Mouse (Mus musculus) gastrocnemius, postnatal 10 days (tissue): ENCODE results near the gene Poldip2. TPM values are rescaled to one million over a fixed set of nuclear protein-coding genes. Genes with fewer than 3 reads are reported as not detected.

Source experiments
- DNase-seq: peaks from one replicate; pipeline ENCODE4 v3.0.0; 2021; ENCODE audit warnings: mixed read lengths
- total RNA-seq, 2 experiments: library from RNA; stranded (reverse); gene quantifications; 2 replicates each; pipeline ENCODE4 v1.2.3; 2021

Gene Poldip2
- total RNA-seq, 2 experiments from 2014 or later: 99.9 to 109 TPM

DNA sequence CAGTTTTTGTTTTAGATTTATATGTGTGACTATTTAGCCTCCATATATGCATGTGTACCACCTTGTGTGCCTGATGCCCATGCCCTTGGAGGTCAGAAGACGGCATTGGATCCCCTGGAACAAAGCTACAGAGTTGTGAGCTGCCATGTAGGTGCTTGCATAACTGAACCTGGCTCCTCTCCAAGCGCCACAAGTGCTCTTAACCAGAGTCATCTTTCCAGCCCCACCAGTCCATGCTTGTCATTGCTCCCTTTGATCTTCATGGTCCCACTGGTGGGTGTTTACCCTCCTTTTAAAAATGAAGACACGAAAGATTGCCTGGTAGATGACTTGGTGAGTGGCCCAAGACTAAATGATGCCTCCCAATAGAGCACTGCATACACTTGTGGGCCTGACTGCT is 28.4 kb downstream of the Poldip2 start:
- no peak for DNase-seq

DNA sequence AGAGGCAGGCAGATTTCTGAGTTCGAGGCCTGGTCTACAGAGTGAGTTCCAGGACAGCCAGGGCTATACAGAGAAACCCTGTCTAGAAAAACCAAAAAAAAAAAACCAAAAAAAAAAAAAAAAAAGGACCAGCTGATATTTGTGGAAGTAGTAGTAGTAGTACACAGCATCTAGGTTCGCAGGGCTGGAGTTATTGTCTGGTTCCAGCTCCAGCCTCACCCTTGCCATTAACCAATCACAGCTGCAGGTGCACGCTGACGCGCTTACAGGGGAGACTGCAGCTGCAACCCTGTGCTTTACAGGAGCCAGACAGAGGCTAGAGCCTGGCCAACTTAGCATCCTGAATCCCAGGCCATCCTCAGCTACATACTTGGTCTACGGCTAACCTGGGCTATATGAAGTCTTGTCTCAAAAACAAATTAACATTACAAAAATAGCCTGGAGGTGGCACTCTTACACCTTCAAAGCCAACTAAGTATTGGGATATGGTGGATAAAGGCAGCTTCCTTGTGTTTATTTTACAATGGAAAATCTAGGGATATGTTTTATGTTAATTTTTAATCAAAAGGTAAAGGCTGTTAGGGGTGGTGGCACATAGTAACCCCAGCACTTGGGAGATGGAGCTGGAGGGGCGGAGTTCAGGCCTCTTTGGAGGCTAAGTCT is 32.6 kb downstream of the Poldip2 start:
- no peak for DNase-seq

DNA sequence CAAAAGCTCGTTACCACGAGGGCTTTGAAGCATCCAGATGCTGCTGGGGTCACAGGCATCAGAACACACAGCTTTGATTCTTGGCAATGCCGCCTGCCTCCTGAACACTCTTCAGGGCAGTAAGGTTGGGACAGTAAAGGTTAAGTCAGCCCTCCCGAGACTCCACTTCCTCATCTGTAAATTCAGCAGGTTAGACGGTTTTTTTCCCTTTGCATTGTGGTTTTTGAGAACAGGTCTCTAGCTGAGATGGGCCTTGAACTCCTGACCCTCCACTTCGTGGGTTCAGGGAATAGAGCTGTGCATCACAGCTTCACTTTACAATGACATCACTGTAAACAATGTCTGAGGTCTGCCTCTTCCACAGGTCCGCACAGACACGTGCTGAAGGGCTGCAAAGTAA is 33.2 kb downstream of the Poldip2 start:
- DNase-seq: no peak

DNA sequence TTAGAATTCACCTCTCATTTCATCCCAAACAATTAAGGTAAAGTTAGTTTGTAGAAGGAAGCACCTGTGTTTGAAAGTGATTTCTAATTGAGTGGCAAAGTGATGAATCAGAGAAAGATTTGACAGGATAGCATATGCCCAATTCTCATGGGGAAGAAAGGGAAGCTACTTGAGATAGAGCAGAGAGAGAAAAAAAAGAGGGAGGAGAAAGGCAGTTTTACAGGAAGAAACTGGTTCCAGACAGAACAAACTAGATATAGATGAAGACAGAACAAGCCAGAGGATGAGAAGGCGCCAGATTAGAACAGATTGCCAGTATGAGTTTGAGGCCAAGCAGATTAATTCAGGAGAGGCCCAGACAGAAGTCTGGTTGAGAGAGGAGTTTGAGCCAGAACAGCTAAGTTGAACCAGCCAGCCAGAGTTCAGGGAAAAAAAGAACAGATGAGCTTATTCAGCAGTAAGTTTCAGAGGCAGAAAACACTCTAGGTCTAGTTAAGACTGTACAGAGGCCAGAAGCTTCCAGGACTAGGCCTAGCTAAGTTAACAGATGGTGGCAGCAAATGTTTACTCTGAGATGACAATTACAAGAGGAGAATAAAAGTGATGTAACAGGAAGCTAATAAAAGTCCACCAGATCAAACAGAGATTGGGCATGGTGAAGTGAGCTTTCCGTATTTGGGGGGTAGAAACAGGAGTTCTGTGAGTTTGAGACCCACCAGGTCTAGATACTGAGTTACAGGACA is 35.9 kb downstream of the Poldip2 start:
- no peak for DNase-seq

DNA sequence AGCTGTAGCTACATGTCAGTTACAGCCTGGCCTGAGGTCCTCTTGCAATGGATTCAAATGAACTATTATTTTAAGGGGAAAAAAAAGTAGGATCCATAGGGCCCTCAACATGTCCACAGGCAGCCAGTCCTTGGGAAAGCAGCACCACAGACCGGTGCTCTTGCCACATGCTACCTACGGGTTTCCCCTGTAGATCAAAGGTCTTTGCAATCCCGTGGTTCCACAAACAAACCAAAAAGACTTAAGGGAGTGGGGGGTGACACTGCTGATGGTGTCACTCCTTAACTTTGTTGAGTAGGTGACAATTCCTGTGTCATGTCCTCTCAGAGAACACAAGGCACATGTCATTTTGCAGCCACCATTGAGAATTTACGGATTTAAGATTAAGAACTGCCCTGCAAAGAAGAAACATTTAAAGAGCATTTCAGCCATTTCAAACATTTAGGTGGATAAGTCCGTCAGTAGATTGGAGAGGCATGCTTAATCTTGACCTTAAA is 37.5 kb downstream of the Poldip2 start:
- no peak for DNase-seq

DNA sequence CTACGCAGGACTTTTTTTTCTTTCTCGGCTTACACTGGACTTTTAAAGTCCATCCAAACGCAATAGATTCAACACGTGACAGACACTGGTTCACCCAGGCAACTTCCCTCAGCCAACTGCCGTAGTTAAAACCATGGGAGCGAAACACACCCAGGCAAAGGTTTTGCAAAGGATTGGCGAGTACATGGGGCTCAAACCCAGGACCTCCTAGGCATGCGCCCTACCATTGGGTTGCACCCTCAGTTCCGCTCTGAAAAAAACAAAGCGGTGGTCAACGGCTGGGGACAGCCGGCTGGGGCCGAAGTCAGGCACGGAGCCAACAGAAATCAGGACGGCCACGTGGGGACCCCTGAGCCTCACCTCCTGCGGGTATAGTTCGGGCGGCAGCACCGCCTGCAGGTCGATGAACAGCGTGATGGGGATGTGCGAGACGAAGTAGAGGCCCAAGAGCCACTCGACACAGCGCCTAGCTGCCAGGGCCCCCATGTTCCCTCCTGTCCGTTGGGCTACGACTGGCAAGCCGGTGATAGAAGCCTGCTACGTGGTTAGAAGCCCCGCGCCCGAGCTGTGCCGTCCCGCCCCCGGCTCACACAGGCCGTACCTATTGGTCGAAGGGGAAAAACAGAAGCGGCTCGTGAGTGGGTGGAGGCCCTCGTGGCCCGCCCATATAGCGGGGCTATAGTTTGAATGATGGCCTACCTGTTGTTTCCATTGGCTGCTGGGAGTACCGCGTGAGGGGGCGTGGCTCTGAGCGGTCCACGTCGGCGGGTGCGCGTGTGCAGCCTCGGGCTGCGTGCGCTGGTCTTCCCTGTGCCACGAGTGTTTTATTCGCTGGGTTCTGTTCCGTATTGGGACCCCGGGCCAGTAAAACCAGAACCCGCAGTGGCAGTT is 38.4 kb downstream of the Poldip2 start, which contains the start of gene Tmem97:
Gene Tmem97, minus strand, starts transcription at position 610 of the 891 bp plus-strand sequence.
- peak; percentile 89 for DNase-seq

DNA sequence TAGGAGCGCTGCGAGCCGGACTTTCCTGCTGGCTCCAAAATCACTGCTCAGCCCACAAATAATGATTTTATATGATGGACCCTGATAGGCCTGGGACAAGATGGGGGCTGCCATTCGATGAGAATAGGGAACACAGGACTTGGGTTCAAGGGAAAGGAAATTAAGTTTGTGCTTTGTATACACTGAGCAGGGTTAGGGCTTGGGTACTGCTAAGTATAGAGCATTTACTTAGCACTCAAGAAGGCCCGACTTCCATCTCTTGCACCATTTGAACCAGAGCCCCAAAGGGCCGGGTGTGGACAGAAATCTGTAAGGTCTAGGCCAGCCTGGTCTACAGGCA is 39.0 kb downstream of the Poldip2 start:
- no peak for DNase-seq

DNA sequence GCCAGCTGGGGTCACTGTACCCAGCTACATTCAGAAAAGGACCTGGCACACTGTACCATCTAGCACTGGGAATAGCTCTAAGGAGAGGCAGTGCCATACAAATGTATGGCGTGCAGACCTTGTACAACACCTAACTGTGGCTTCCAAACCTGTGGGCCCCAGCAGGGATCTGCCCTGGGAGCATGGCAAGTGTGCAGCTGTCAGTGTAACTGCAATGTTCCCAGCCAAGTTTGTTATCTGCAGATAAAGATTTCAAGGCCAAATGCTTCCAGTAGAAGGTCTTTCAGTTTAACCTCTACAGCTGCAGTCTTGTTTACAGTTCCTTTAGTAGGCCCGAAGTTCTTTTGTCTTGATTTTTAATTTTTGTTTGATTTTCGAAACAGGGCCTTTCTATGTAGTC is 43.6 kb downstream of the Poldip2 start:
- no peak for DNase-seq

DNA sequence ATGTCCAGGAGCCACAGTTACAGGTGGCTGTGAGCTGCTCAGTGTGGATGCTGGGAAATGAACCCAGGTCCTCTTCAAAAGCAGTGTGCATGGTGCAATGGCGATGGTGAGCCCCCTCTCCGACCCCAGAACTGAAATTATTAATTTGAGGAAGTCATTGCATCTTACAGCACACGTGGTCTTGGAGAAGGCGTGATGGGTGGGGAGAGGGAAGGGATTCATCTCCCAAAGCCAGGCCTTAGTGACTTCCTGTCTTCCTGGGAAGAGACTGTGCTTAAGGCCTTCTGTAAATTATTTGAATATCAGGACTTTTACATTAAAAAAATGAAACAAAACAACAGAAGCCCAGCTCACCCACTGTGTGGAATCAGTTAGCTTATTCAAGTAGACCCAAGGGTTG is 44.1 kb downstream of the Poldip2 start:
- no peak for DNase-seq

DNA sequence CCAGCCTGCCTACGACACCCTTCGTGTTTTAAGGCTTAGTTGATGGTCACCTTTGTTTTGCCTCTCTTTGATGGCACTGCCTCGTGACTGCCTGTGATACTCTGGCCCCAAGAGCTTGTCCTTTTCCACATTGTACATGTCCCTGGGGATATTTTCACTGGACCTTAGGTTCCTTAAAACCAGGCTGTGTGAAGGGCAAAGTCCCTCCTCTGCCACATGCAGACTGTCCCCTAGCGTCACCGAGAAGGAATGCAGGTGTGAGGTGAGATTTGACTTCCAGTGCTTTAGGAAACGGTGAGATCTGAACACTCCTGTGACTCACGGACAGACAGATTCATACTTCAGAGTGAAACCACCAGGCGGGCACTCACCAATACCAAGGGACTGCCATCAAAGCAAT is 45.2 kb downstream of the Poldip2 start:
- no peak for DNase-seq

DNA sequence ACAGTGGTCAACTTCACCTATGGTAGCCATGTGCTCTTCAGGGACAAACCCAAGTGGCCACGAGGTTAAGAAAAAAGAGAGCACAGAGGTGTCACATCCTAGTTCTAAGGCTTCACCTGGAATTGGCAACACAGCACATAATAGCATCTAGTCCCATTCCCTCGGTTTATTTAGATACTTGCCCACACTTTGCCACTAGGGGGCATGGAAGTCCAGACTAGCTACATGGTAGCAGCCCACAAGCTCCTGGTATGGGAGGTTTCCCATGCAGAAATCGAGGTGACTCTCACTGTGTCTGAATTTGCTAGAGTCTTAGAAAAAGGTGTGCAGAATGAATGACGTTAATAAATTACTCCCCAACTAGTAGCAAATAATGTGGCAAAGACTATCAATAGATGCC is 48.5 kb downstream of the Poldip2 start:
- DNase-seq: peak; percentile 45

DNA sequence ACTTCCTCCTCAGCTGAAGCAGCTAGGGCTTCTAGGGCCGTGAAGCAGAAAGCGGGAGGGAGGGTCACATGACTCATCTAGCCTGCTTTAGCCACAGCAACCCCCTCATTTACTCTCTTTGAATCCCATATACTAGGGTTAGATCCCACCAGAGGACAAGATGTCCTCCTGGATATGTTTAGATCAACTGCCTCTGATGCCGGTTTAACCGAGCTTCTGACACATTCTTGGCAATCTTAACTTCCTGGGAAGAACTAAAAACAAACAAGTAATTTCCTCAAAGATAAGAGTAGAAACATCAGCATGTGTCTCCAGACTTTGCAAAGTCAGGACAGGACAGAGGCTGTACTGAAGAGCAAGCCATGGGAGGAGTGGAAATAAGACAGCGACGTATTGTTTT is 54.8 kb downstream of the Poldip2 start:
- no peak for DNase-seq

DNA sequence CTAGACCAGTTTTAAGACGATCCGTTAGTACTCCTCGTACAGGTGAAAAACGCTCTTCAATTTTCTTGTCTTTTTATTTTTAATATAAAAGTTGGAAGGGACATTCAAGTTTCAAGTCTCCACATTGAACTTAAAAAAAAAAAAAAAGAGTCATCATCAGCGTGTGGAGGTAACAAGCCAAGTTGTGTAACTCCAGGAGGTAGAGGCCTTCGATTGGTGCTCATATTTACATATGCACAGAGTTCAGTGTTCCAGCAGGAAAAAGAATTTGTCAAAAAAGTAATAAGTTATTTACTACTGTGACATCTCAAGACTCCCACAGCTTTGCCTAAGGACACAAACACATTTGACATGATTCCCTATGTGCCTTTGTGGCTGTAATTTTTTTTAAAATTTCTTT is 55.6 kb downstream of the Poldip2 start:
- DNase-seq: no peak

DNA sequence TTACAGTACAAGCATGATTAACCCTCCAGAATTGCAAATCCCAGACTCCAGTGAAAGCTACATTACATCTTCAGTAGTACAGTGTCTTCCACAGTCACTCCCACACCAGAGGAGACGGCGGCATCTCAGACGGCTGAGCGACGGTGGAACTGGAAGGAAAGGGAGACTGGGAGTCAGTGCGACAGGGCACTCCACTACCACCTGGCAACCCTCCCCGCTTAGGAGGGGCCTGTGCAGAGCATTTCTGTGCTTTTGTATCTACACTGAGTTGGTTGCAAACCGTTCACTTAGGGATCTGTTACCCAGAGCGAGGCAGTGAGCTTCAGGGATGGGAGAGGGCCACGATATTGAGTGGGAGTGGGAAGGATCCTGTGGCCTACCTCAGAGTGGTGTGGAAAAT is 56.8 kb downstream of the Poldip2 start:
- DNase-seq: no peak

DNA sequence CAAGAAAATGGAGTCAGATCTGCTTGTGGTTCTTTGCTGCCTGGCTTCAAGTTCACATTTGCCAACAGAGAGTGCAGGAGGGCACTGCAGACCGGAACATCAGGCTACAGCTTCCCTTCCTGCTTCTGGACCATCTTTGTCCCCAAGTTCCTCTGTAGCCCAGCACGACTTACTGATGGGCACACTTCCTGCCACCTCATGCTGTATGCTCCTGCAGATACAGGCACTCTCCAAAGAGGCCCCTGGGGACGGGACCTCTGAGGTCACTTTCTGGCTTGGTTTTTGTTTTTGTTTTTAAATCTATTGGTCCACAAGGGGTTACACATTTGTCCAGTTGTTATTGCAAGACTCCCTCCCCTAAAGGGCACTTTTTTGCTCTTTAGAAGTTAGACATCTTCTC is 57.8 kb downstream of the Poldip2 start:
- DNase-seq: no peak

DNA sequence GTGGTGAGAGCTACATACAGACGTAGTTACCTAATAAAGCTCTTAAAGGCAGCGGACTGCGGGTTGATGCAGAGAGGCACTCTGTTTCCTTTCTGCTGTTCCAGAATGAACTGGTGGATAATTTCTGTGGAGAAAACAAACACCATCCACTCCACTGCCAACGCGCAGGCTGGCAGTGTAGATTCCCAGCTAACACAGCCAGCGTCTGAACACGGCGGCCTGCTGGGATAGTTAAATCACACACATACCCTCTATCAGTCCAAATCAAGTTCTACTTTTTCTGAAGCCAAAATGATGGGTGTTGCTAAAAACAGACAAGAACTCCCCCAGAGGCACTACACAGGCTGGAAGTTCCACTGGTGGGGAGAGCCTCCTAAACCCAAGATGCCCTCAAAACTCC is 59.4 kb downstream of the Poldip2 start:
- no peak for DNase-seq

DNA sequence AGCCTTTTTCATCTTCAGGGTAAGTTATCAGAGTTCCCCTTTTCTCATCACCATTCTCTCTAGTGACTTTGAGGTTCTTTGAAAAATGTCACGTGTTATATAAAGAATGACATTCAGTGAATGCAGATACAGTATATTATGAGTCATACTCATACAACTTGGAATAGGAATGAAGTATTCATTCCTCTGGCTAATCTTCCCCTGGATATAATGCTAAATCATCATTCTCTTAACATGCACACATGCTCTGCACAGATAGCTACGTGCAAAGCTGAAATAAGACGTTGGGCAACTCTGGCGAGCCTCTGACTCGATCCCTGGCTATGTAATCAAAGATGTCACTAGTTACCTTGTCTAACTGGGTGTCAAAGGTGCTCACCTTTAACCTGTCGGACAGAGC is 59.9 kb downstream of the Poldip2 start:
- no peak for DNase-seq

Other genes starting within 250 kb of the Poldip2 start
- under 1 TPM; 0.36 to 0.59 TPM for gene BC030499, start 221.4 kb upstream of the Poldip2 start, total RNA-seq
- gene Spag5, start 210.7 kb upstream of the Poldip2 start, total RNA-seq: 10 to 100 TPM in 1 of 2 experiments, 1 to 10 TPM in 1; 7.1 to 11.3 TPM
- 1 to 10 TPM; 1.9 to 2.0 TPM for gene Aldoc, start 189.2 kb upstream of the Poldip2 start, total RNA-seq
- 10 to 100 TPM; 24.9 to 25.5 TPM for gene Pigs, start 183.8 kb upstream of the Poldip2 start, total RNA-seq
- 10 to 100 TPM; 26.2 to 28.4 TPM for gene Unc119, start 168.7 kb upstream of the Poldip2 start, total RNA-seq
- not detected for gene Foxn1, start 125.6 kb upstream of the Poldip2 start, total RNA-seq
- not detected for gene Slc13a2, start 90.0 kb upstream of the Poldip2 start, total RNA-seq
- 1 to 10 TPM; 1.6 to 2.8 TPM for gene Slc46a1, start 46.5 kb upstream of the Poldip2 start, total RNA-seq
- 1 to 10 TPM; 1.2 to 1.7 TPM for gene Sarm1, start 14.4 kb upstream of the Poldip2 start, total RNA-seq
- gene Vtn, start 13.1 kb upstream of the Poldip2 start, total RNA-seq: 10 to 100 TPM; 29.8 to 39.0 TPM
- not detected for gene Sebox, start 8.7 kb upstream of the Poldip2 start, total RNA-seq
- 10 to 100 TPM; 14.2 to 16.3 TPM for gene Tmem199, start within 50 bp of the Poldip2 start, total RNA-seq
- 10 to 100 TPM; 39.3 to 42.6 TPM for gene Tnfaip1, start 24.1 kb downstream of the Poldip2 start, total RNA-seq
- 10 to 100 TPM; 28.0 to 39.1 TPM for gene Ift20, start 24.2 kb downstream of the Poldip2 start, total RNA-seq
- gene Tmem97, start 38.6 kb downstream of the Poldip2 start, total RNA-seq: 10 to 100 TPM; 11.9 to 13.9 TPM
- gene Nlk, start 185.2 kb downstream of the Poldip2 start, total RNA-seq: 1 to 10 TPM; 6.5 to 8.6 TPM
- 10 to 100 TPM; 14.4 to 16.4 TPM for gene Ccnq, start 239.5 kb downstream of the Poldip2 start, total RNA-seq